Mouse (Mus musculus): ENCODE measurements around the gene Jag2. TPM values are rescaled to one million over a fixed set of nuclear protein-coding genes. Genes with fewer than 3 reads are reported as not detected.

Gene Jag2
- polyA plus RNA-seq, 1 experiment from 2014 or later: 3.2 TPM

DNA sequence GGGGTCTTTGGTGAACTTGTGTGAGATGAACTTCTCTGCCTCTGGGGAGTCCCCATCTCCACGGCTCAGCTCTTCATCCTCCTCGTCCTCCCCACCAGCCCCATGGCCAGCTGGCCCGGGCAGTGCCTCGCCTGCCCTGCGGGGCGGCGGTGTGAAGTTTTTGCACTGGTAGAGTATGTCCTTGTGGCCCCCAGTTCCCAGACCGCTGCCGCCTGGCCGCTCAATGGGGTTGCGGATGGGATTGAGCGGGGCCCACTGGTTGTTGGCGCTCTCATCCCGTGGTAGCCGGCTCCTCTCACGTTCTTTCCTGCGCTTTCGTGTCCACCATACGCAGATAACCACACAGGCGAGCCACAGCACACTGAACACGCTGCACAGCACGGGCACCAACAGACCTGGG lies 20.6 kb downstream of the Jag2 start:
- Histone ChIP-seq H3K27ac (replicated peaks) (no peak overlapping the region), H3K27me3 (ENCODE audit: control insufficient read depth, insufficient read depth, low read length) (no peaks in the 10 kb centered on the region), H3K4me1 (replicated peaks; ENCODE audit: control insufficient read depth, insufficient read depth) (no peaks in the 10 kb centered on the region), H3K36me3 (ENCODE audit: control insufficient read depth, insufficient read depth, low read length) (no peaks in the 10 kb centered on the region), H3K4me2 (replicated peaks; ENCODE audit: low read depth) (no peak overlapping the region), H3K4me3 (ENCODE audit: low read depth, low read length) (no peak overlapping the region), H3K9ac (ENCODE audit: low read length) (no peak overlapping the region), H3K9me3 (ENCODE audit: control insufficient read depth, low read length) (no peaks in the 10 kb centered on the region)
- 92% methylated on average over 22 of the region's 22 CpGs for WGBS
- DNase-seq (ENCODE audit: low spot score) (no peak), ATAC-seq (ENCODE audit: low FRiP score, low TSS enrichment) (no peak)
- no peak for TF ChIP-seq EP300 (optimal IDR thresholded peaks at IDR 0.05)
- no peak for TF ChIP-seq CTCF (IDR thresholded peaks at IDR 0.05; ENCODE audit: low read depth)

DNA sequence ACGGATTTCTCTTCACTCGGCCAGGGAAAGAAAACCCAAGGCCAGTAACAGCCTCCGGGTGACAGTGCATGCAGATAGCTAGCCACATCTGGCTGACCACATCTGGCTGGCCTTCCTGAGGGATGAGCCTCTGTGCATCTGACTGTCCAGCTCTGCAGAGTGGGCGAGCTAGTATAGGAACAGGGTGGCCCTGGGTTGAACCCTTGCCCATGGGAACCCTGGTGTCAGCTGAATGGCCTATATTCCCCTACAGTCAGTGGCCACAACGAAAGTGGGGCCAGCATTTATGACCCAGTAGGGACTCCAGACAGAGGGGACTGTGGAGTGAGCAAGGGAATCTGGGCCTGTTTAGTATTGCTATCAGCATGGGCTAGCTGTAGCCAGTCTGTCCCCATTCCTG lies 24.6 kb downstream of the Jag2 start:
- no peak for DNase-seq (ENCODE audit: low spot score)
- Histone ChIP-seq H3K27me3 (ENCODE audit: control insufficient read depth, insufficient read depth, low read length) (no peaks in the 10 kb centered on the region), H3K4me2 (replicated peaks; ENCODE audit: low read depth) (no peak overlapping the region), H3K4me3 (ENCODE audit: low read depth, low read length) (no peak overlapping the region), H3K9me3 (ENCODE audit: control insufficient read depth, low read length) (no peaks in the 10 kb centered on the region), H3K36me3 (ENCODE audit: control insufficient read depth, insufficient read depth, low read length) (no peaks in the 10 kb centered on the region), H3K27ac (replicated peaks) (no peak overlapping the region), H3K4me1 (replicated peaks; ENCODE audit: control insufficient read depth, insufficient read depth) (no peaks in the 10 kb centered on the region), H3K9ac (ENCODE audit: low read length) (no peak overlapping the region)
- TF ChIP-seq CTCF (IDR thresholded peaks at IDR 0.05; ENCODE audit: low read depth) (no peak), EP300 (optimal IDR thresholded peaks at IDR 0.05) (no peak)
- 87% methylated on average over 5 of the region's 5 CpGs for WGBS
- ATAC-seq (ENCODE audit: low FRiP score, low TSS enrichment): no peak

DNA sequence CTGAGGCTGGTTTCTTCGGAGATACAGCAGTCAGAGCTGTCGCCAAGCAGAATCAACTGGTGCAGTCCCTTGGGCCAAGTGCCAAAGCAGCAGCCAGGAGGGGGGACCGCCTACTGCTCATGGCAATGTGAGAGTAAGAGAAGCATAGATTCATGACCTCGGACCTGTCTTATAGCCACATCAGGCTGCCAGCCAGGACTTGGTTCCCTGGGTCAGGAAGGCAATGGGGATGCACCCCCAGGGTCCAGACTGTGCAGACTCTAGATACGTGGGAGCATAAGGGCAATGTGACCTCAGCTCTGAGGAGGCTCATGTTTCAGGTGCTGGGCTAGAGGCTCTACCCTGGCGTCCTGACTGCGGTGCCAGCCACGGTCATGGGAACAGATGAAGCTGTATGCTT lies 25.6 kb downstream of the Jag2 start:
- no peaks in the 10 kb centered on the region for H3K9me3 ChIP-seq (ENCODE audit: control insufficient read depth, low read length)
- no peaks in the 10 kb centered on the region for H3K4me1 ChIP-seq (replicated peaks; ENCODE audit: control insufficient read depth, insufficient read depth)
- no peaks in the 10 kb centered on the region for H3K36me3 ChIP-seq (ENCODE audit: control insufficient read depth, insufficient read depth, low read length)
- H3K27me3 ChIP-seq (ENCODE audit: control insufficient read depth, insufficient read depth, low read length): no peaks in the 10 kb centered on the region
- H3K27ac ChIP-seq (replicated peaks): no peak overlapping the region
- TF ChIP-seq CTCF (IDR thresholded peaks at IDR 0.05; ENCODE audit: low read depth) (no peak), EP300 (optimal IDR thresholded peaks at IDR 0.05) (no peak)
- no peak for DNase-seq (ENCODE audit: low spot score)
- ATAC-seq (ENCODE audit: low FRiP score, low TSS enrichment): no peak
- no peak overlapping the region for H3K4me2 ChIP-seq (replicated peaks; ENCODE audit: low read depth)
- 70% methylated on average over 8 of the region's 8 CpGs for WGBS
- no peak overlapping the region for H3K4me3 ChIP-seq (ENCODE audit: low read depth, low read length)
- H3K9ac ChIP-seq (ENCODE audit: low read length): no peak overlapping the region

DNA sequence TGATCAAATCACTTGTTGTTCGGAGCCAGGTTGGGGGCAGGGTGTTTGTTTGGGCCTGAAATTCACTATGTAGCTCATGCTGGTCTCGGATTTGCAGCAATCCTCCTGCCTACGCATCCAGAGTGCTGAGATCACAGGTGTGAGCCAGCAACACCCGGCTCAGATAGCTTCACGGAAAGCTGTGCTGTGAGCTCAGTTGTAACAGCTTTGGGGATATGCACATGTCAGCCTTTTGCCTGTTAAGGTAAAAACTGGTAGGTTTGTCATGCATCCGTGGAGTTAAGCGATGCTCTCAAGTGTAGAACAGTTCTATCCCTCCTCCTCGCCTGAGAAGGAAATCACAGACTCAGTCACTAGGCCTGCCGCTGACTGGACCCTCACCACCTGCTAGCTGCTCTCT lies 28.9 kb downstream of the Jag2 start:
- no peak for ATAC-seq (ENCODE audit: low FRiP score, low TSS enrichment)
- no peak for DNase-seq (ENCODE audit: low spot score)
- Histone ChIP-seq H3K4me3 (ENCODE audit: low read depth, low read length) (no peak overlapping the region), H3K27me3 (ENCODE audit: control insufficient read depth, insufficient read depth, low read length) (no peaks in the 10 kb centered on the region), H3K4me2 (replicated peaks; ENCODE audit: low read depth) (no peak overlapping the region), H3K4me1 (replicated peaks; ENCODE audit: control insufficient read depth, insufficient read depth) (no peaks in the 10 kb centered on the region), H3K9ac (ENCODE audit: low read length) (no peak overlapping the region), H3K9me3 (ENCODE audit: control insufficient read depth, low read length) (no peaks in the 10 kb centered on the region), H3K27ac (replicated peaks) (no peak overlapping the region), H3K36me3 (ENCODE audit: control insufficient read depth, insufficient read depth, low read length) (no peaks in the 10 kb centered on the region)
- TF ChIP-seq EP300 (optimal IDR thresholded peaks at IDR 0.05) (no peak), CTCF (IDR thresholded peaks at IDR 0.05; ENCODE audit: low read depth) (no peak)
- 80% methylated on average over 9 of the region's 9 CpGs for WGBS

DNA sequence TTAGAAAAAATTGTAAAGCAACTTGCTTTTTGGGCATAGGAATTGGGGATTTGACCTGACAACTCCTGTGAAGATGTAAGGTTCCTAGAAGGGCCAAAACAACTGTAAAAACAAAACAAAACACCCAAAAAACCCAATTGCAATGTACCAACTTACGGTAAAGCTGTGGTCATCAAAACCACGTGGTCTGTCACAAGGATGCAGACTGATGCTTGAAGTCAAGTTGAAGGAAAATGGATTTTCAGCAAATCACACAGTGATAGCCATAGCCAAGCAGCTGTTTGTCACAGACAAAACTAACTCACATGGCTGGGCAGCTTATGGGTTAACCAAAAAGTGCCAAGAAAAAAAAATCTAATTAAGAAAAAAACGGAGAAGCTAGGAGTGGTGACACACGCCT lies 30.6 kb downstream of the Jag2 start:
- Histone ChIP-seq H3K9me3 (ENCODE audit: control insufficient read depth, low read length) (no peaks in the 10 kb centered on the region), H3K27ac (replicated peaks) (no peak overlapping the region), H3K4me3 (ENCODE audit: low read depth, low read length) (no peak overlapping the region), H3K27me3 (ENCODE audit: control insufficient read depth, insufficient read depth, low read length) (no peaks in the 10 kb centered on the region), H3K4me1 (replicated peaks; ENCODE audit: control insufficient read depth, insufficient read depth) (no peaks in the 10 kb centered on the region), H3K36me3 (ENCODE audit: control insufficient read depth, insufficient read depth, low read length) (no peaks in the 10 kb centered on the region), H3K9ac (ENCODE audit: low read length) (no peak overlapping the region), H3K4me2 (replicated peaks; ENCODE audit: low read depth) (no peak overlapping the region)
- TF ChIP-seq CTCF (IDR thresholded peaks at IDR 0.05; ENCODE audit: low read depth) (no peak), EP300 (optimal IDR thresholded peaks at IDR 0.05) (no peak)
- no peak for ATAC-seq (ENCODE audit: low FRiP score, low TSS enrichment)
- DNase-seq (ENCODE audit: low spot score): no peak
- 56% methylated on average over 4 of the region's 4 CpGs for WGBS

DNA sequence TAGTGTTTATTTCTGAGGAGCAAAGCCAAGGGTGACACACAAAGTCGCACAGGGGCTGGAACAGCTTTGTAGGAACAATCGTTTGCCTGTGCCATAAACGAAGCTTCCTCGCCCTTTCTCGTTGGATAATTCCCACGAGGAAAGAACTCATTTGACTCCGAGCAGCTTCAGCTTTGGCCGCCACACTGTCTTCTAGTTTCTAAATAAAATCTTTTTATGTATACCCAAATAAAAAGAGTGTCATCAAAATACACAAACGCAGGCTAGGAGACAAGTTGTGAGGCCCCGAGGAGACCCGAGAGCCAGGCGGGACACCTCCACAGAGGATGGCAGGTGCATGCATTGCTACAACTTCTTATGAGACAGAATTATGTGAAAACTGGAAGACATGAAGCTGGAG lies 31.2 kb downstream of the Jag2 start:
- TF ChIP-seq EP300 (optimal IDR thresholded peaks at IDR 0.05): no peak
- no peak for TF ChIP-seq CTCF (IDR thresholded peaks at IDR 0.05; ENCODE audit: low read depth)
- Histone ChIP-seq H3K4me1 (replicated peaks; ENCODE audit: control insufficient read depth, insufficient read depth) (no peaks in the 10 kb centered on the region), H3K9me3 (ENCODE audit: control insufficient read depth, low read length) (no peaks in the 10 kb centered on the region), H3K9ac (ENCODE audit: low read length) (no peak overlapping the region), H3K4me3 (ENCODE audit: low read depth, low read length) (no peak overlapping the region), H3K36me3 (ENCODE audit: control insufficient read depth, insufficient read depth, low read length) (no peaks in the 10 kb centered on the region), H3K4me2 (replicated peaks; ENCODE audit: low read depth) (no peak overlapping the region), H3K27ac (replicated peaks) (0 out of 2 replicates have a peak overlapping the region, but pooled peaks have one; percentile 13), H3K27me3 (ENCODE audit: control insufficient read depth, insufficient read depth, low read length) (no peaks in the 10 kb centered on the region)
- 56% methylated on average over 12 of the region's 12 CpGs for WGBS
- DNase-seq (ENCODE audit: low spot score) (no peak), ATAC-seq (ENCODE audit: low FRiP score, low TSS enrichment) (no peak)
